Mouse (Mus musculus): ENCODE measurements around the gene Thada. TPM values are rescaled to one million over a fixed set of nuclear protein-coding genes. Genes with fewer than 3 reads are reported as not detected.
A peak's percentile ranks its signal among the peaks of the same experiment; 100 is the strongest.
"Not testable (repeated sequence)": the region's sequence is repeated elsewhere in the genome, so short reads cannot be mapped to it uniquely, and the experiment has no call there.

The Thada gene
- total and polyA plus RNA-seq, 2 experiments from 2014 or later, result 3.3 to 15.7 TPM

DNA sequence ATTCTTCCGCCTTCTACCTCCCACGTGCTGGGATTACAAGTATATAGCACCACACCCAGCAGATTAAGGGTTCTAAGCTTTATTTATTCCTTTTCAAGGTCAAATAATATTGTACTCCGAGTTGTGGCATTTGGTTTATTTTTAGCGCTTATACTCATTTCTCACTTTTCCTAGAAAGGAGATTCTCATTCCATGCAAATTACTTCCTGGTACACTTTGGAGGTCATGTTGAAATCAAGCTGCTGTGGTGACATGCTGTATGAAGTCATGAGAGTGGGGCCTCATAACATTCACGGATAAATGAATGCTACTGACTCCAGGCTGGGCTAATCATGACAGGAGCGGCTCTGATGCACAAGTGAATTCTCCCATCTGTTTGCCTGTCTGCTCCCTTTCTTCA lies 239.3 kb downstream of the Thada start:
- no peak for ATAC-seq
- no peak for TF ChIP-seq CTCF (IDR thresholded peaks at IDR 0.05; ENCODE audit: low read depth)
- no peak overlapping the region for H3K4me2 ChIP-seq (ENCODE audit: low read depth, low read length)
- WGBS, result 76% methylated on average over 6 of the region's 6 CpGs
- no peaks in the 10 kb centered on the region for H3K4me1 ChIP-seq (ENCODE audit: insufficient read depth, low read length)
- H3K9me3 ChIP-seq (ENCODE audit: low read length), result no peaks in the 10 kb centered on the region
- H3K27ac ChIP-seq, result no peak overlapping the region
- H3K4me3 ChIP-seq (ENCODE audit: low read length), result no peak overlapping the region
- no peak overlapping the region for H3K9ac ChIP-seq (replicated peaks; ENCODE audit: low read length)
- DNase-seq (ENCODE audit: low spot score), result no peak
- H3K36me3 ChIP-seq (ENCODE audit: insufficient read depth, low read length), result peaks cover 16% of the 10 kb centered on the region; the same call in 1 of the 2 replicates
- H3K27me3 ChIP-seq (ENCODE audit: insufficient read depth, low read length), result no peaks in the 10 kb centered on the region

DNA sequence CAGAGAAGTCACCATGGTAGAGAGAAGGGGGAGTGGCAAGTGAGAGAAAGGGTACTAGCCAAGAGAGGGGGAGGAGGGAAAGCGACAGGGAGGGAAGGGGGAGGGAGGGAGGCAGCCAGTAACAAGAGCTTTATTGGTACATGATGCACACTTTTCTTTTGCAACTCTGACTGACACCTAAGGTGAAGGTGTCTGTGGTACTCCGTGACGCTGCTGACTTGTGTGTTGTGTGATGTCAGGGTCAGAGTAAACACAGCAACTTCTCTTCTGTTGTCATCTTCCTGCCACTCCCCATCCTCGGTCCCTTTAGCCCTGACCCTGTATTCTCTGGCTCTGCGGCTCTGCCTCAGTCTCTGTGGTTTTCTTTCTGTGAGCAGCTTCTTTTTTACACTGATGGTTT lies 239.8 kb downstream of the Thada start:
- H3K4me2 ChIP-seq (ENCODE audit: low read depth, low read length), result no peak overlapping the region
- H3K4me1 ChIP-seq (ENCODE audit: insufficient read depth, low read length), result no peaks in the 10 kb centered on the region
- peaks cover 16% of the 10 kb centered on the region; the same call in 1 of the 2 replicates for H3K36me3 ChIP-seq (ENCODE audit: insufficient read depth, low read length)
- ATAC-seq, result no peak
- H3K27ac ChIP-seq, result no peak overlapping the region
- 68% methylated on average over 5 of the region's 5 CpGs for WGBS
- H3K27me3 ChIP-seq (ENCODE audit: insufficient read depth, low read length), result no peaks in the 10 kb centered on the region
- no peak for TF ChIP-seq CTCF (IDR thresholded peaks at IDR 0.05; ENCODE audit: low read depth)
- H3K4me3 ChIP-seq (ENCODE audit: low read length), result no peak overlapping the region
- no peak for DNase-seq (ENCODE audit: low spot score)
- no peaks in the 10 kb centered on the region for H3K9me3 ChIP-seq (ENCODE audit: low read length)
- H3K9ac ChIP-seq (replicated peaks; ENCODE audit: low read length), result no peak overlapping the region

- no peaks in the 10 kb centered on the region for H3K4me1 ChIP-seq (ENCODE audit: insufficient read depth, low read length)
- no peak overlapping the region for H3K27ac ChIP-seq
- TF ChIP-seq CTCF (IDR thresholded peaks at IDR 0.05; ENCODE audit: low read depth), result no peak
- no peak overlapping the region for H3K4me2 ChIP-seq (ENCODE audit: low read depth, low read length)
- H3K9me3 ChIP-seq (ENCODE audit: low read length), result no peaks in the 10 kb centered on the region
- H3K4me3 ChIP-seq (ENCODE audit: low read length), result no peak overlapping the region
- 68% methylated on average over 15 of the region's 15 CpGs for WGBS
- ATAC-seq (no peak), DNase-seq (ENCODE audit: low spot score) (no peak)
- peaks cover 16% of the 10 kb centered on the region; the same call in 1 of the 2 replicates for H3K36me3 ChIP-seq (ENCODE audit: insufficient read depth, low read length)
- H3K9ac ChIP-seq (replicated peaks; ENCODE audit: low read length), result no peak overlapping the region
- no peaks in the 10 kb centered on the region for H3K27me3 ChIP-seq (ENCODE audit: insufficient read depth, low read length)
Observed at GRCm38 (mm10) chr17:84224217-84224887, 241.7 kb downstream of the Thada start.

GRCm38 (mm10) chr17:84218841-84219240 lies 247.2 kb downstream of the Thada start:
- H3K9me3 ChIP-seq (ENCODE audit: low read length); H3K4me2 ChIP-seq (ENCODE audit: low read depth, low read length); H3K4me3 ChIP-seq (ENCODE audit: low read length); H3K4me1 ChIP-seq (ENCODE audit: insufficient read depth, low read length); DNase-seq (ENCODE audit: low spot score); H3K36me3 ChIP-seq (ENCODE audit: insufficient read depth, low read length); H3K27me3 ChIP-seq (ENCODE audit: insufficient read depth, low read length); H3K27ac ChIP-seq; ATAC-seq; H3K9ac ChIP-seq (replicated peaks; ENCODE audit: low read length): not testable (repeated sequence)
- WGBS, result 100% methylated on average over 2 of the region's 2 CpGs

DNA sequence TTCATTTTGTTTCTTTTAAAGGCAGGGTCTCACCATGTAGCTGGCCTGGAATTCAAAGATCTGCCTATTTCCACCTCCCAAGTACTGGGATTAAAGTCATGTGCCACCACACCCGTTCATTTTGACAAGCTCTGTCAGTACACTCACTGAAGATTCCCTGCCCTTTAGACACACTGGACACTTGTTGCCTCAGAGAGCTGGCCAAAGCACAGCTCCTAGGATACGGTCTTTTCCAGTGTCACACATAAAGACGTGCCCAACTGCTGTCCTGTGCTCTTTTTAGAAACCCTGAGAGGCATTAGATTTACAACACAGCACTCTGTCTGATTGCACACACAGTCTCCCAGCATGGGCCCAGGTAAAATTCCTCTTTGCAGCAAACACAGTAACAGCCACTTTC lies 248.3 kb downstream of the Thada start:
- Histone ChIP-seq H3K4me2 (ENCODE audit: low read depth, low read length) (no peak overlapping the region), H3K4me1 (ENCODE audit: insufficient read depth, low read length) (no peaks in the 10 kb centered on the region), H3K9me3 (ENCODE audit: low read length) (no peaks in the 10 kb centered on the region), H3K4me3 (ENCODE audit: low read length) (no peak overlapping the region), H3K27ac (no peak overlapping the region), H3K27me3 (ENCODE audit: insufficient read depth, low read length) (no peaks in the 10 kb centered on the region), H3K9ac (replicated peaks; ENCODE audit: low read length) (no peak overlapping the region), H3K36me3 (ENCODE audit: insufficient read depth, low read length) (no peaks in the 10 kb centered on the region)
- WGBS, result 55% methylated on average over 3 of the region's 3 CpGs
- DNase-seq (ENCODE audit: low spot score), result no peak
- no peak for TF ChIP-seq CTCF (IDR thresholded peaks at IDR 0.05; ENCODE audit: low read depth)
- ATAC-seq, result no peak

GRCm38 (mm10) chr17:84215264-84215960 lies 250.6 kb downstream of the Thada start:
- WGBS, result 72% methylated on average over 6 of the region's 6 CpGs
- peak; percentile 8 for DNase-seq (ENCODE audit: low spot score)

DNA sequence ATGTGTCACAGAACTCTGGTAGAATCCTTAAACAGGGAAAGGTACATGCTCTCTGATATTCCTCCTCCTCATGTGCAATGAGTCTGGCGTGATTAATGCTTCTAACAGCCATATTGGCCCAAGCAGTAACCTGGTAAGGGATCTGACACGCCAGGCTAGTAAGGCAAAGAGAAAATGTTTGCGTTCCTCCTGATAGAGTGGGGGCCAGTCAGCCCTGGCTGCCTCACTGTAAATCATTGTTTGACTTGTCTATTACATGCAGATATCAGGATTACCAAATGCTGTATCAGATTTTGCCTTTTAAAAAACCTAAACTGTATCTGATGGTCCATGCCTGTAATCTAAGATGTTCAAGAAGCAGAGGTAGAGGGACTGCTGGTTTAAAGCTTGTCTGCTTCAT lies 252.5 kb downstream of the Thada start:
- Histone ChIP-seq H3K27me3 (ENCODE audit: insufficient read depth, low read length) (no peaks in the 10 kb centered on the region), H3K27ac (no peak overlapping the region), H3K4me1 (ENCODE audit: insufficient read depth, low read length) (no peaks in the 10 kb centered on the region), H3K36me3 (ENCODE audit: insufficient read depth, low read length) (no peaks in the 10 kb centered on the region), H3K9ac (replicated peaks; ENCODE audit: low read length) (no peak overlapping the region), H3K4me2 (ENCODE audit: low read depth, low read length) (no peak overlapping the region), H3K4me3 (ENCODE audit: low read length) (no peak overlapping the region), H3K9me3 (ENCODE audit: low read length) (no peaks in the 10 kb centered on the region)
- TF ChIP-seq CTCF (IDR thresholded peaks at IDR 0.05; ENCODE audit: low read depth), result no peak
- 89% methylated on average over 3 of the region's 3 CpGs for WGBS
- DNase-seq (ENCODE audit: low spot score) (no peak), ATAC-seq (no peak)

More at GRCm38 (mm10) chr17:84215264-84215960, 250.6 kb downstream of the Thada start:
- Histone ChIP-seq H3K27ac (peak overlapping the region; percentile 15; the same call in 1 of the 2 replicates), H3K9ac (replicated peaks; ENCODE audit: low read length) (no peak overlapping the region), H3K4me1 (ENCODE audit: insufficient read depth, low read length) (no peaks in the 10 kb centered on the region), H3K4me3 (ENCODE audit: low read length) (no peak overlapping the region), H3K27me3 (ENCODE audit: insufficient read depth, low read length) (no peaks in the 10 kb centered on the region), H3K4me2 (ENCODE audit: low read depth, low read length) (no peak overlapping the region), H3K9me3 (ENCODE audit: low read length) (no peaks in the 10 kb centered on the region), H3K36me3 (ENCODE audit: insufficient read depth, low read length) (no peaks in the 10 kb centered on the region)
- no peak for TF ChIP-seq CTCF (IDR thresholded peaks at IDR 0.05; ENCODE audit: low read depth)
- ATAC-seq, result no peak

All from hindbrain, postnatal 0 days (tissue).